23 mouse cellular contexts compared by ENCODE assay signal in genomic region chr2:102416149-102416743, GRCm38 (mm10). TPM values are rescaled to one million over a fixed set of nuclear protein-coding genes. Genes with fewer than 3 reads are reported as not detected.
DNase-seq lines count a peak whose midpoint lies in the region; ATAC-seq and TF ChIP-seq lines count a peak whose summit lies in the region.
"Had no signal": no experiment of that assay in that cellular context is flagged by ENCODE, and none has a peak within 500 bp of the region (broad histone marks: within the 10 kb centered on the region; RNA-seq: fewer than 3 reads in every experiment).

No protein-coding gene starts in this region.

- WGBS in limb, embryonic 14.5 days, result 76% methylated on average over 14 of the region's 14 CpGs
- 93% methylated on average over 14 of the region's 14 CpGs for whole genome bisulfite sequencing in limb, embryonic 10.5 days

- no peaks in the 10 kb centered on the region for H3K9me3 ChIP-seq in limb, embryonic 14.5 days (ENCODE audit: control insufficient read depth, low read length)
- H3K9me3 ChIP-seq in limb, embryonic 10.5 days (replicated peaks), result no peaks in the 10 kb centered on the region
- H3K9me3 ChIP-seq: forebrain, embryonic 15.5 days; G1E; heart, embryonic 10.5 days; kidney, embryonic 15.5 days; liver, embryonic 13.5 days; neural tube, embryonic 15.5 days had no signal

- no peak overlapping the region for H3K4me2 ChIP-seq in limb, embryonic 14.5 days (replicated peaks; ENCODE audit: low read depth, low read length, severe bottlenecking)
- H3K4me2 ChIP-seq: forebrain, embryonic 15.5 days; kidney, embryonic 15.5 days; liver, embryonic 13.5 days; neural tube, embryonic 15.5 days had no signal

- H3K27ac ChIP-seq in limb, embryonic 14.5 days (replicated peaks; ENCODE audit: low read depth, low read length), result no peak overlapping the region
- H3K27ac ChIP-seq in limb, embryonic 10.5 days, result no peak overlapping the region
- H3K27ac ChIP-seq in testis, adult 2 months (ENCODE audit: control insufficient read depth, insufficient read depth, low read depth, low read length), result peak overlapping the region; percentile 83
- H3K27ac ChIP-seq: forebrain, embryonic 15.5 days; heart, embryonic 10.5 days; hindbrain, postnatal 0 days; kidney, embryonic 15.5 days; layer of hippocampus, adult 2 months; liver, embryonic 13.5 days; neural tube, embryonic 15.5 days had no signal

- no peak for ATAC-seq in limb, embryonic 14.5 days (ENCODE audit: low FRiP score, low read depth)
- ATAC-seq: CD4-positive, CD25-positive, alpha-beta regulatory T cell, adult 4 months; forebrain, embryonic 15.5 days; hindbrain, postnatal 0 days had no signal

- H3K4me1 ChIP-seq in limb, embryonic 14.5 days (ENCODE audit: control insufficient read depth, insufficient read depth, low read length), result no peaks in the 10 kb centered on the region
- H3K4me1 ChIP-seq in limb, embryonic 10.5 days, result peaks cover 6% of the 10 kb centered on the region; the same call in 1 of the 2 replicates
- H3K4me1 ChIP-seq in testis, adult 2 months (ENCODE audit: control insufficient read depth, insufficient read depth, low read length), result peaks cover 4% of the 10 kb centered on the region
- H3K4me1 ChIP-seq: forebrain, embryonic 15.5 days; kidney, embryonic 15.5 days; neural tube, embryonic 15.5 days had no signal

- intact Hi-C loops in heart, postnatal 10 days (cut with DNase I), result no loop called here
- intact Hi-C loops in heart, postnatal 25 days (cut with DNase I), result no loop called here

- no peak for TF ChIP-seq CTCF in testis, adult 2 months (IDR thresholded peaks at IDR 0.05; ENCODE audit: control insufficient read depth, insufficient read depth, insufficient replicate concordance, low read depth, low read length)

- H3K27me3 ChIP-seq in limb, embryonic 14.5 days (ENCODE audit: control insufficient read depth, insufficient read depth, low read length), result no peaks in the 10 kb centered on the region
- no peaks in the 10 kb centered on the region for H3K27me3 ChIP-seq in limb, embryonic 10.5 days (ENCODE audit: low read depth, poor library complexity, severe bottlenecking)
- H3K27me3 ChIP-seq in testis, adult 2 months (ENCODE audit: control insufficient read depth, insufficient read depth, low read length), result no peaks in the 10 kb centered on the region
- H3K27me3 ChIP-seq: forebrain, embryonic 15.5 days; kidney, embryonic 15.5 days; liver, embryonic 13.5 days; neural tube, embryonic 15.5 days had no signal

- H3K4me3 ChIP-seq in limb, embryonic 14.5 days (replicated peaks; ENCODE audit: low read length), result no peak overlapping the region
- no peak overlapping the region for H3K4me3 ChIP-seq in limb, embryonic 10.5 days
- H3K4me3 ChIP-seq in testis, adult 2 months (ENCODE audit: control insufficient read depth, low read depth, low read length), result peak overlapping the region; percentile 94
- H3K4me3 ChIP-seq: forebrain, embryonic 15.5 days; heart, embryonic 10.5 days; kidney, embryonic 15.5 days; layer of hippocampus, adult 2 months; liver, embryonic 13.5 days; myocyte; neural tube, embryonic 15.5 days had no signal

- no peaks in the 10 kb centered on the region for H3K36me3 ChIP-seq in limb, embryonic 14.5 days (ENCODE audit: control insufficient read depth, insufficient read depth, low read length)
- H3K36me3 ChIP-seq in limb, embryonic 10.5 days, result no peaks in the 10 kb centered on the region
- no peaks in the 10 kb centered on the region for H3K36me3 ChIP-seq in testis, adult 2 months (ENCODE audit: control insufficient read depth, insufficient read depth, low read length)
- H3K36me3 ChIP-seq: forebrain, embryonic 15.5 days; G1E; heart, embryonic 10.5 days; kidney, embryonic 15.5 days; liver, embryonic 13.5 days; neural tube, embryonic 15.5 days had no signal

- no peak overlapping the region for H3K9ac ChIP-seq in limb, embryonic 14.5 days (ENCODE audit: low read depth, low read length, severe bottlenecking)
- H3K9ac ChIP-seq: forebrain, embryonic 15.5 days; kidney, embryonic 15.5 days; liver, embryonic 13.5 days; neural tube, embryonic 15.5 days had no signal

- peak; percentile 57 to 70 for DNase-seq in cerebellum, postnatal 10 days
- DNase-seq in cerebellum, adult 8-10 months, result no peak
- DNase-seq in heart, postnatal 10 days, result peak; percentile 7 to 12
- DNase-seq in heart, postnatal 25 days (ENCODE audit: low spot score), result no peak
- DNase-seq in limb, embryonic 14.5 days (ENCODE audit: low spot score), result peak; percentile 54
- DNase-seq in limb, embryonic 10.5 days (ENCODE audit: low spot score), result no peak
- no peak for DNase-seq in testis, postnatal 14 days (ENCODE audit: low spot score)
- DNase-seq: liver, embryonic 13.5 days; midbrain, embryonic 14.5 days; retina, postnatal 1 day; right cerebral cortex, postnatal 4 days; thymus, postnatal 14 days had no signal

- no peak for TF ChIP-seq POLR2A in limb, embryonic 14.5 days (IDR thresholded peaks at IDR 0.05; ENCODE audit: borderline replicate concordance, extremely low read depth, insufficient read depth, insufficient read length)
- TF ChIP-seq POLR2A in testis, adult 2 months (IDR thresholded peaks at IDR 0.05; ENCODE audit: control insufficient read depth, low read depth, low read length), result no peak

RNA-seq across cellular contexts. Expression of gene Trim44, which starts 8.6 kb away (rescaled TPM):
- total RNA-seq in heart, postnatal 10 days (2021), result 10 to 100 TPM; 38.6 to 40.6 TPM
- 10 to 100 TPM; 24.7 to 28.2 TPM for total RNA-seq in heart, postnatal 25 days (2021)
- polyA plus RNA-seq in limb, embryonic 14.5 days (2012; rRNA removed), result 66.6 and 69.7 TPM in 2 replicates
- 36.4 and 43.0 TPM in 2 replicates for polyA plus RNA-seq in limb, embryonic 14.5 days (2014; fragmentation: Nextera tagmentation; extraction: Ambion mirVana)
- polyA plus RNA-seq in limb, embryonic 10.5 days (2016; fragmentation: Nextera tagmentation; extraction: Ambion mirVana), result 26.3 and 30.3 TPM in 2 replicates
- 10.5 and 12.7 TPM in 2 replicates for polyA plus RNA-seq in testis, adult 2 months (2012; rRNA removed)

RNA-seq across cellular contexts. Expression of gene Fjx1, which starts 36.1 kb away (rescaled TPM):
- total RNA-seq in heart, postnatal 10 days (2021), result 1 to 10 TPM; 2.3 to 2.4 TPM
- under 1 TPM; 0.60 to 0.78 TPM for total RNA-seq in heart, postnatal 25 days (2021)
- 38.8 and 46.5 TPM in 2 replicates for polyA plus RNA-seq in limb, embryonic 14.5 days (2012; rRNA removed)
- 25.5 and 30.3 TPM in 2 replicates for polyA plus RNA-seq in limb, embryonic 14.5 days (2014; fragmentation: Nextera tagmentation; extraction: Ambion mirVana)
- 16.0 and 16.4 TPM in 2 replicates for polyA plus RNA-seq in limb, embryonic 10.5 days (2016; fragmentation: Nextera tagmentation; extraction: Ambion mirVana)
- polyA plus RNA-seq in testis, adult 2 months (2012; rRNA removed), result 0.30 and 0.35 TPM in 2 replicates
- total RNA-seq: hematopoietic stem cell, adult 5-6 weeks had no signal
- polyA plus RNA-seq: CD4-positive, CD25-positive, alpha-beta regulatory T cell, adult 4 months; G1E had no signal

Comparison
In these comparisons a context has a peak if more than half of its experiments do, and no peak if none do; other contexts are left out.
1. DNase-seq: peak in cerebellum, postnatal 10 days (2 of 2), heart, postnatal 10 days (2 of 2) and limb, embryonic 14.5 days (single experiment); none in cerebellum, adult 8-10 months (single experiment), heart, postnatal 25 days (single experiment), limb, embryonic 10.5 days (single experiment) and testis, postnatal 14 days (single experiment).
2. RNA of gene Fjx1, which starts 36.1 kb away (polyA plus RNA-seq): 25.5 to 46.5 TPM in limb, embryonic 14.5 days and 16.0 to 16.4 TPM in limb, embryonic 10.5 days; 0.30 to 0.35 TPM in testis, adult 2 months; every median in the first group is over 10 times any median in the second.